Mouse (Mus musculus) large intestine, adult 2 months (tissue): ENCODE data around the gene Snx3. TPM values are rescaled to one million over a fixed set of nuclear protein-coding genes. Genes with fewer than 3 reads are reported as not detected.

Source experiments
- DNase-seq: peaks from one replicate; pipeline ENCODE4 v3.0.0-alpha.2; 2012; ENCODE audit warnings: low read depth, low spot score
- WGBS: fragments of 180-500 bp; shearing (Covaris S2); methylation state at CpG from one replicate; pipeline ENCODE4 v1.1.7; 2018; 5-methylcytosine and 5-hydroxymethylcytosine counted together
- polyA plus RNA-seq: library from polyadenylated mRNA; depleted of rRNA; stranded (reverse); fragments of >200 nt; gene quantifications from 2 replicates; pipeline ENCODE4 v1.2.3, GENCODE M21; 2012; rRNA removed

The Snx3 gene
- 237 and 264 TPM in 2 replicates for polyA plus RNA-seq

GRCm38 (mm10) chr10:42501775-42502348, at the start of gene Snx3:
Gene Snx3 (plus strand): TSS chr10:42502030.
- 1% methylated on average over 68 of the region's 68 CpGs for WGBS
- peak; percentile 89 for DNase-seq

DNA sequence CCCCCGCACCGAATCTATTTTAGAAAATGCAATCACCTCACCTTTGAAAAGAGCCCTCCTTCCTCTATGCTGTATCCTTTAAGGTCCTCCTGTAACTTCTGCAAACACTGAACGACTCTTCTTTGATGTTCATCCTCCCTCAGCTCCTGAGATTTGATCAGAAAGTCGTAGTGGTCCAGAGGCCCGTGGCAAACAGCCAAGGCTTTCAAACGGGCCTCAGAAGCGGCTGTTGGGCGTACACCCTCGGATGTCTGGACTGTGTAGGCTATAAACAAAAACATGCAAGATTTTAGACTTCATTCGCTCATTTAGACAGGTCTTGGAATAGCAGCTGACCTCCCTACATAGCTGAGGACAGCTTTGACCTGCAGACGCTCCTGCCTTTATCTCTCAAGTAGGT, 47.6 kb upstream of the Snx3 start:
- WGBS, result 62% methylated on average over 11 of the region's 11 CpGs
- DNase-seq, result no peak

DNA sequence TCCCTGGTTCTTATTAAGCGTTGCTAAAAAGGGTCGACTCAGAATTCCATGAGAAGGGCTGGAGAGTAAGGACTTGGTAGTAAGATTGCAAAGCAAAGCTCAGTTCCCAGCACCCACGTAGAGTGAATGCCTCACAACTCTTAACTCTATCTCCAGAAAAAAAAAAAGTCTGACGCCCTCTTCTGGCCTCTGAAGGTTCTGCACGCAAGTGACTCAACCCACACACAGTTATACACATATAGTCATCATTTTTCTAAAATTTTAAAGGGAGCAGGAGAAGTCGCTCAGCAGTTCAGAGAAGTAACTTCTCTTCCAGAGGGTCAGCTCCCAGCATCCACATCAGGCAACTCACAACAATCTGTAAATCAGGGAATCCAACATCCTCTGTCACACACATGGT, 47.1 kb upstream of the Snx3 start:
- no peak for DNase-seq
- WGBS, result 92% methylated on average over 6 of the region's 6 CpGs

DNA sequence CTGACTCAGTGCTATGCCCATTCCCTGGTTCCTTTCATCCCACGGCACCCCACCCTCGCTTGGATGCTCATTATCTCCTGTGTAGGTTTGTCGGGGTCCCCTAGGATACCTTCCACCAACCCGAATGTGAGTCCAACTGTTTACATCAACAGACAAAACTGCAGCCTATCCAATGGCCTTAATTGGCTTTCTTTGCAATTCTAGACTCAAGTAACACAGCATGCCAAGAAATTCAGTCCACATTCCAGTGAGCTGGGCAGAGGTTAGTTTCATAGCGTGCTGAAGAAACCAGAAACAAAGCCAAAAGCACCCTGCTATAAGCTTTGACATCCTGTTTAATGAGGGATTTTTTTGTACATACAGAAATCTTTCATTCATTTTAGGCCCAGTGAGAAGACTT, 45.8 kb upstream of the Snx3 start:
- no peak for DNase-seq
- 78% methylated on average over 5 of the region's 5 CpGs for WGBS

- no peak for DNase-seq
- WGBS, result 70% methylated on average over 9 of the region's 9 CpGs
These were observed 44.2 kb upstream of the Snx3 start for GRCm38 (mm10) chr10:42457557-42458191.

DNA sequence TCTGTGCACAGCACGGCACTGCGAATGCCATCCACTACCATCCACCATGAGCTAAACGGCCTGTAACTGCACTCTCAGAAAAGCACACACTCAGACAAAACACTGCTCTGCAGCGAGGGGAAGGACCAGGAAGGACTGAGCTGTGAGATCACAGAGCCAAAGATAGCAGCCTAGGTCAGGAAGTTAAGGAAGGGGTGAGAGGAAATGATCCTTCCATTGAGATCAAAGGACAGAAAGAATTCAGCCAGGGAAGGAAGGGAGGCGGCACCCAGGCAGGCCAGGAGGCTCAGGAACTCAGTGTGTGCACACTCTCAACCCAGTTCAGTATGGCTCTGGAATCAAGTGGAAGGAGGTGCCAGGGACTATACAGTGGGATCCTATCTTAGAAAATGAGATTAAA, 37.6 kb upstream of the Snx3 start:
- no peak for DNase-seq
- 34% methylated on average over 5 of the region's 5 CpGs for WGBS

GRCm38 (mm10) chr10:42464805-42465204, 37.0 kb upstream of the Snx3 start:
- no peak for DNase-seq
- 61% methylated on average over 14 of the region's 14 CpGs for WGBS

- DNase-seq, result no peak
- WGBS, result 70% methylated on average over 6 of the region's 6 CpGs
These were observed 26.8 kb upstream of the Snx3 start for GRCm38 (mm10) chr10:42474946-42475514.

DNA sequence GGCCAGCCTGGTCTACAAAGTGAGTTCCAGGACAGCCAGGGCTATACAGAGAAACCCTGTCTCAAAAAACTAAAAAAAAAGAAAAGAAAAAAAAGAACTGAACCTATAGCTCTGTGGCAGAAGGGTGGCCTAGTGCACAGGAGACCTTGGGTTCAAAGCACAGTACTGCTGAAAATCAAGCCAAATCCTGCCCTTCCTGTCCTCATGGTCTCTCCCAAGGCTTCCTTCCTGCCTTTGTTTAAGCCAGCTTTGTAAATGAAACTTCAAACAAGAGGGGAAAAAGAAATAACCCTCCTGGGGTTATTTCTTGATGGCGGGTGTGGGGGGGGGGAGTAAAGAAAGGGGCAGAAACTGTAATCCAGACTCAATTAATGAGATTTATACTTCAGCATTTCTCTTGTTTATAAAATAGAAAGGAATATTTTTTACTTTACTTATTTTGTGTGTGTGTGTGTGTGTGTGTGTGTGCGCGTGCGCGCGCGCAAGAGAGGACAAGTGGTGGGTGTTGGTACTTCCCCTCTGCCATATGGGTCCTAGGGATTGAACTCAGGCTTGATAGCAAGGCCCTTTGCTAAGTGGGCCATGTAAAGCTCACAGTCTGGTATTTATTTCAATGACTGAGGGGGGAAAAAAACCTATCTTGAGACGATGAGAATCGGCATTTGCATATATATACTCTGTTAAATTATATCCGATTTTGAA, 24.9 kb upstream of the Snx3 start:
- WGBS, result 93% methylated on average over 10 of the region's 10 CpGs
- no peak for DNase-seq

GRCm38 (mm10) chr10:42477550-42478340, 24.1 kb upstream of the Snx3 start:
- no peak for DNase-seq
- 7% methylated on average over 25 of the region's 25 CpGs for WGBS

DNA sequence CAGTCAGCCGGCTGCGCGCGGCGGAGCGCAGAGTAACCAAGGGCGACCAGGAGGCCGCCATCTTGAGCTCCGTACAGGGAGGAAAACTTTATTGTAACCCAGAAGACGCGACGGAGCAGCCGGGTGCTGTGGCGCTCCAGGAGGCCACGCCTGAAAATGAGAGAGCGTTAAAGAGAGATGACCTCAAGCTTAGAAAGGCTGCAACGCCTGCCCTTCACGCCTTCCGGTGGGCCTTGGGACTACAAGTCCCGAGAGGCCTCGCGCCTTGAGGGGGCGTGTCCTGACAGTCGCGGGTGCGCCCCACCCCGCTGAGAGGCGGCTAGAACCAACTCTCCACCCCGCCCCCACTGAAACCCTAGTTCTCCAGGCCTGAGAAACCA, 23.5 kb upstream of the Snx3 start, which contains the start of gene Afg1l:
Gene Afg1l, minus strand, starts transcription at position 225 of the 380 bp plus-strand sequence.
- under 1% methylated on average over 29 of the region's 29 CpGs for WGBS
- DNase-seq, result peak; percentile 89

DNA sequence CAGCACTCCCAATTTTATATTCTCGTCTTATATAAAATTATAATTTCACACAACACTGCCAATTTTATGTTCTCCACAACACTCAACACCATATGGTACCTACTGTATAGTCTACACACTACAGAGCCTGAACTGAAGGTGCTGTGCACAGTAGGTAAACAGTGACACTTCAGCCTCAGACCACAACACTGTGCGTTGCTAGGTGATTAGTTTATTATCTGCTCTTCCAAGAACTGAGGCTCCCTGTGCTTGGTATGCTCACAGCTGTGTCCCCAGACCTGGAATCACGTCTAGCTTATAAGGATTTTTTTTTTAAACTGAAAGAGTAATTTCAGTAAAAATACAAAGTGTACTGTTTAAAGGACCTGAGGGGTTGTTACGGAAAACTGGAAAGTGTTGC, 21.1 kb upstream of the Snx3 start:
- no peak for DNase-seq
- WGBS, result 57% methylated on average over 4 of the region's 4 CpGs

GRCm38 (mm10) chr10:42488606-42489296, 13.1 kb upstream of the Snx3 start:
- DNase-seq, result no peak
- whole genome bisulfite sequencing, result 57% methylated on average over 8 of the region's 8 CpGs

GRCm38 (mm10) chr10:42491158-42491557, 10.7 kb upstream of the Snx3 start:
- WGBS, result 21% methylated on average over 1 of the region's 1 CpGs
- DNase-seq, result no peak

- 26% methylated on average over 10 of the region's 10 CpGs for WGBS
- no peak for DNase-seq
These were observed 9.6 kb upstream of the Snx3 start for GRCm38 (mm10) chr10:42492027-42492771.

- DNase-seq, result no peak
- WGBS, result 45% methylated on average over 4 of the region's 4 CpGs
These were observed 8.8 kb upstream of the Snx3 start for GRCm38 (mm10) chr10:42493000-42493399.

GRCm38 (mm10) chr10:42500611-42501010, 1.2 kb upstream of the Snx3 start:
- no peak for DNase-seq
- 94% methylated on average over 8 of the region's 8 CpGs for WGBS

DNA sequence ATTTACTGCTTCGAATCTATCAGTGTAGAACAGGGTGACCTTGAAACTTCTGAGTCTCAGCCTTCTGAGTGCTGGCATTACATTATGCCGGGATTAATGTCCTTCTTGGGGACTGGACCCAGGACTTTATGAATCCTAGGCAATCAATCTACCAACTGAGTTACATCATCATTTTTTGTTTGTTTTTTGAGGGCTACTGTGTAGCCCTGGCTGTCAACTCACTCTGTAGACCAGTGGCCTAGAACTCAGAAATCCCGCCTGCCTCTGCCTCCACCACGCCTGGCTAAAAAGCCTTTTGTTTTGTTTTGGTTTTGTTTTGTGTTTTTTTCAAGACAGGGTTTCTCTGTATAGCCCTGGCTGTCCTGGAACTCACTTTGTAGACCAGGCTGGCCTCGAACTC, 669 bp upstream of the Snx3 start:
- DNase-seq, result no peak
- 70% methylated on average over 5 of the region's 5 CpGs for WGBS
